Mouse (Mus musculus): ENCODE results near the gene Acap2.

GRCm38 (mm10) chr16:31188799-31189198 is 12.2 kb downstream of the Acap2 start:
- no peak for TF ChIP-seq EP300 (IDR thresholded peaks at IDR 0.05; ENCODE audit: insufficient read depth, low read depth, low read length)
- no peak for TF ChIP-seq POLR2A (IDR thresholded peaks at IDR 0.05; ENCODE audit: insufficient read depth, low read length)
